Mouse (Mus musculus) lung, embryonic 16.5 days (tissue): ENCODE results near the gene Tmem232. TPM values are rescaled to one million over a fixed set of nuclear protein-coding genes. Genes with fewer than 3 reads are reported as not detected.

ENCODE experiments used
- ATAC-seq: fragments of 200-750 bp; cut with Nextera tagmentation; 2 replicates; pipeline ENCODE4 v1.8.0; 2017; ENCODE audit warnings: low read depth, mild to moderate bottlenecking, moderate library complexity
- H3K27ac ChIP-seq: fragments of 300-500 bp; sonication (generic); 2 replicates; pipeline ENCODE4 v1.5.1; 2014; ENCODE audit warnings: mild to moderate bottlenecking, control low read depth, low read length
- H3K27me3 ChIP-seq: fragments of 300-500 bp; sonication (generic); 2 replicates; pipeline ENCODE4 v1.6.1; 2014; ENCODE audit warnings: low read depth, low read length, mixed read lengths; ENCODE audit not compliant: control insufficient read depth, insufficient read depth
- H3K36me3 ChIP-seq: fragments of 300-500 bp; sonication (generic); 2 replicates; pipeline ENCODE4 v1.6.1; 2014; ENCODE audit warnings: low read length; ENCODE audit not compliant: control insufficient read depth, insufficient read depth
- H3K4me1 ChIP-seq: fragments of 300-500 bp; sonication (generic); replicated peaks from 2 replicates; pipeline ENCODE4 v1.6.1; 2014; ENCODE audit warnings: low read length, mixed read lengths; ENCODE audit not compliant: control insufficient read depth, insufficient read depth
- H3K4me2 ChIP-seq: fragments of 300-500 bp; sonication (generic); 2 replicates; pipeline ENCODE4 v1.6.1; 2014; ENCODE audit warnings: low read depth, low read length, control low read depth
- H3K4me3 ChIP-seq: fragments of 300-500 bp; sonication (generic); 2 replicates; pipeline ENCODE4 v1.5.1; 2014; ENCODE audit warnings: mild to moderate bottlenecking, low read length, control low read depth
- H3K9ac ChIP-seq: fragments of 300-500 bp; sonication (generic); 2 replicates; pipeline ENCODE4 v1.6.1; 2014; ENCODE audit warnings: low read length, control low read depth
- H3K9me3 ChIP-seq: fragments of 300-500 bp; sonication (generic); 2 replicates; pipeline ENCODE4 v1.6.1; 2016; ENCODE audit warnings: low read length; ENCODE audit not compliant: control insufficient read depth
- WGBS: fragments of 180-500 bp; shearing (Covaris S2); extraction: QIAGEN DNeasy Blood & Tissue Kit; methylation state at CpG from one replicate; pipeline ENCODE4 v1.1.7; 2014; 5-methylcytosine and 5-hydroxymethylcytosine counted together
- polyA plus RNA-seq: library from polyadenylated mRNA; unstranded; fragments of >200 nt; fragmentation: Nextera tagmentation; extraction: Ambion mirVana; gene quantifications from 2 replicates; pipeline ENCODE4 v1.2.1, GENCODE M21; 2015

Tmem232 gene
- polyA plus RNA-seq, 1 experiment from 2014 or later: 1.1 TPM

GRCm38 (mm10) chr17:65563345-65563744 lies 22.8 kb upstream of the Tmem232 start:
- H3K4me3 ChIP-seq: no peak overlapping the region
- no peak overlapping the region for H3K27ac ChIP-seq
- no peak for ATAC-seq
- no peak overlapping the region for H3K4me2 ChIP-seq
- H3K9ac ChIP-seq: no peak overlapping the region
- H3K9me3 ChIP-seq: no peaks in the 10 kb centered on the region
- no peaks in the 10 kb centered on the region for H3K27me3 ChIP-seq
- H3K36me3 ChIP-seq: no peaks in the 10 kb centered on the region
- no peaks in the 10 kb centered on the region; the same call in 1 of the 2 replicates for H3K4me1 ChIP-seq
- 43% methylated on average over 6 of the region's 6 CpGs for WGBS

- H3K4me2 ChIP-seq: no peak overlapping the region
- no peaks in the 10 kb centered on the region for H3K27me3 ChIP-seq
- no peaks in the 10 kb centered on the region for H3K9me3 ChIP-seq
- no peaks in the 10 kb centered on the region; the same call in 1 of the 2 replicates for H3K4me1 ChIP-seq
- no peak for ATAC-seq
- H3K9ac ChIP-seq: no peak overlapping the region
- 1% methylated on average over 5 of the region's 5 CpGs for WGBS
- no peak overlapping the region for H3K4me3 ChIP-seq
- H3K27ac ChIP-seq: no peak overlapping the region
- H3K36me3 ChIP-seq: no peaks in the 10 kb centered on the region
Measured at GRCm38 (mm10) chr17:65562761-65563160, 22.2 kb upstream of the Tmem232 start.

GRCm38 (mm10) chr17:65561361-65562015 lies 20.9 kb upstream of the Tmem232 start:
- Histone ChIP-seq H3K9me3 (no peaks in the 10 kb centered on the region), H3K4me2 (no peak overlapping the region), H3K36me3 (no peaks in the 10 kb centered on the region), H3K27me3 (no peaks in the 10 kb centered on the region), H3K4me3 (no peak overlapping the region), H3K4me1 (no peaks in the 10 kb centered on the region; the same call in 1 of the 2 replicates), H3K27ac (no peak overlapping the region), H3K9ac (no peak overlapping the region)
- 41% methylated on average over 6 of the region's 6 CpGs for WGBS
- no peak for ATAC-seq

- Histone ChIP-seq H3K4me3 (no peak overlapping the region), H3K36me3 (no peaks in the 10 kb centered on the region), H3K9me3 (no peaks in the 10 kb centered on the region), H3K27me3 (no peaks in the 10 kb centered on the region), H3K27ac (no peak overlapping the region), H3K4me1 (no peaks in the 10 kb centered on the region; the same call in 1 of the 2 replicates), H3K9ac (no peak overlapping the region), H3K4me2 (no peak overlapping the region)
- 42% methylated on average over 5 of the region's 5 CpGs for WGBS
- ATAC-seq: no peak
Measured at GRCm38 (mm10) chr17:65559273-65559672, 18.7 kb upstream of the Tmem232 start.

- ATAC-seq: no peak
- 67% methylated on average over 9 of the region's 9 CpGs for WGBS
- H3K27ac ChIP-seq: no peak overlapping the region
Measured at GRCm38 (mm10) chr17:65558788-65559187, 18.2 kb upstream of the Tmem232 start.

GRCm38 (mm10) chr17:65558217-65558616 lies 17.6 kb upstream of the Tmem232 start:
- H3K36me3 ChIP-seq: no peaks in the 10 kb centered on the region
- H3K27me3 ChIP-seq: no peaks in the 10 kb centered on the region
- H3K9ac ChIP-seq: no peak overlapping the region
- no peaks in the 10 kb centered on the region for H3K9me3 ChIP-seq
- no peak overlapping the region for H3K4me3 ChIP-seq
- H3K27ac ChIP-seq: no peak overlapping the region
- WGBS: 36% methylated on average over 9 of the region's 9 CpGs
- peak overlapping the region; percentile 9; the same call in 1 of the 2 replicates for H3K4me2 ChIP-seq
- peak; percentile 46; the same call in 1 of the 2 replicates for ATAC-seq
- H3K4me1 ChIP-seq: no peaks in the 10 kb centered on the region; the same call in 1 of the 2 replicates

More at GRCm38 (mm10) chr17:65558788-65559187, 18.2 kb upstream of the Tmem232 start:
- Histone ChIP-seq H3K4me2 (peak overlapping the region; percentile 9; the same call in 1 of the 2 replicates), H3K4me1 (no peaks in the 10 kb centered on the region; the same call in 1 of the 2 replicates), H3K27me3 (no peaks in the 10 kb centered on the region), H3K4me3 (no peak overlapping the region), H3K9ac (no peak overlapping the region), H3K9me3 (no peaks in the 10 kb centered on the region), H3K36me3 (no peaks in the 10 kb centered on the region)

GRCm38 (mm10) chr17:65557212-65557611 lies 16.6 kb upstream of the Tmem232 start:
- no peaks in the 10 kb centered on the region for H3K9me3 ChIP-seq
- H3K4me3 ChIP-seq: no peak overlapping the region
- H3K27ac ChIP-seq: no peak overlapping the region
- no peaks in the 10 kb centered on the region for H3K4me1 ChIP-seq
- H3K36me3 ChIP-seq: no peaks in the 10 kb centered on the region
- H3K9ac ChIP-seq: no peak overlapping the region
- WGBS: 59% methylated on average over 6 of the region's 6 CpGs
- no peak for ATAC-seq
- no peak overlapping the region for H3K4me2 ChIP-seq
- H3K27me3 ChIP-seq: no peaks in the 10 kb centered on the region

- no peak overlapping the region for H3K4me2 ChIP-seq
- H3K36me3 ChIP-seq: no peaks in the 10 kb centered on the region
- H3K4me3 ChIP-seq: no peak overlapping the region
- 53% methylated on average over 10 of the region's 10 CpGs for WGBS
- no peaks in the 10 kb centered on the region for H3K9me3 ChIP-seq
- no peak overlapping the region for H3K27ac ChIP-seq
- no peaks in the 10 kb centered on the region for H3K27me3 ChIP-seq
- no peaks in the 10 kb centered on the region for H3K4me1 ChIP-seq
- ATAC-seq: no peak
- H3K9ac ChIP-seq: no peak overlapping the region
Measured at GRCm38 (mm10) chr17:65556798-65557197, 16.2 kb upstream of the Tmem232 start.

GRCm38 (mm10) chr17:65552426-65552997 lies 11.9 kb upstream of the Tmem232 start:
- Histone ChIP-seq H3K27ac (no peak overlapping the region), H3K36me3 (no peaks in the 10 kb centered on the region), H3K4me3 (no peak overlapping the region), H3K9ac (no peak overlapping the region), H3K9me3 (no peaks in the 10 kb centered on the region), H3K27me3 (no peaks in the 10 kb centered on the region), H3K4me1 (no peaks in the 10 kb centered on the region), H3K4me2 (no peak overlapping the region)
- WGBS: 53% methylated on average over 12 of the region's 12 CpGs
- ATAC-seq: no peak
